Mouse (Mus musculus): ENCODE results near the gene Aagab.

Aagab gene

DNA sequence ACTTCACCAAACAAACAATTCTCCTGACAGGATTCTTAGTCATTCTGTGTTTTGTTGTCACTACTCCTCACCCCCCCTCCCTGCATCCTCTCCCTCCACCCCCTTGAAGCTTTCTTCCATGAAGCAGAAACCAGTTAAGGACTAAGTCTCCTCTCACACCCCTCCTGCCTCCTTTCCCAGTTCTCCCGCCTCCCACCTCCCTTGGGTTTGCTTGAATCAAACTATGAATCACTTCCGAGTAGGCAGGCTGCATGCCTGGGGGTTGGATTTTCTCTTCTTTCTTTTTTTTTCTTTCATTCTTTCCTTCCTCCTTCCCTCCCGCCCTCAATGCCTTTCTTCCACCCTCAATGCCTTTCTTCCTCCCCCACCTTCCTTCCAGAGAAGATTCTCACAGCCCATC lies 75.2 kb downstream of the Aagab start:
- no peak for DNase-seq

- DNase-seq, result no peak
Measured at GRCm38 (mm10) chr9:63678076-63678475, 75.6 kb downstream of the Aagab start.

DNA sequence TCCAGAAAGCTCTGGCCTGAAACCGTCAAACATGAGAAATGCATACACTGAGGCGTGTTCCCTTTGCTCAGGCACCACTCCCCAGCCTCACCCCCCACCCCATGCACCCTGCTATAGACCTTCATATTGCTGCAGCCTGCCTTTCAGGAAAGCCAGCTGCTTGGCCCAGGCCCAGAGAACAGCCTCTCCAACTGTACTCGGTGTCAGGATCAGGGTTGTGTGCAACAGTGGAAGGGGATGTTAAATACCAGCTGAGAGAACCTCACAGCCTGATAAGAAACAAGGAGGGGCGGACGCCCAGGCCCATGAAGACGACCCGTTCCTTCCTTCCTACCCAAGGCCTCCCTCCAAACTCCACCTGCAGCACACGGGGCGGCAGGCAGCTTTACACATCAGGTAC lies 79.8 kb downstream of the Aagab start:
- DNase-seq, result no peak

DNA sequence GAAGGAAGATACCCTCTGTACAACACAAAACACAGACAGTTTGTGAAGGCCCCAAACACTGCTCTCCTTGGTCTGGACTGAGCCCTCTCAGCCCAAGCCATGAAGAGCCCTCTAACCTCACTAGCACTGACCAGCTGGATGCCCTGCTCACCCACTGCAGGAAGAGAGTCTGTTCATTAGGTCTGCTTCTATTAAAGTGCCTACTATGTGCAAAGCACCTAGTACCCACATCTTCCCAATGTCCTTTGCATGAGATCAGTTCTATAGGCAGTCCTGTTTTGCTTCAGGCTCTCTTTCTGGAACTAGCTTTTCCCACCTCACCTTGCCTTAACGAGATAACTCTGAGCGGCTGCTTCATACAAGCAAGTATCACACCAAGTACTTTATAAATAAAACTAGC lies 80.5 kb downstream of the Aagab start:
- DNase-seq, result no peak

DNA sequence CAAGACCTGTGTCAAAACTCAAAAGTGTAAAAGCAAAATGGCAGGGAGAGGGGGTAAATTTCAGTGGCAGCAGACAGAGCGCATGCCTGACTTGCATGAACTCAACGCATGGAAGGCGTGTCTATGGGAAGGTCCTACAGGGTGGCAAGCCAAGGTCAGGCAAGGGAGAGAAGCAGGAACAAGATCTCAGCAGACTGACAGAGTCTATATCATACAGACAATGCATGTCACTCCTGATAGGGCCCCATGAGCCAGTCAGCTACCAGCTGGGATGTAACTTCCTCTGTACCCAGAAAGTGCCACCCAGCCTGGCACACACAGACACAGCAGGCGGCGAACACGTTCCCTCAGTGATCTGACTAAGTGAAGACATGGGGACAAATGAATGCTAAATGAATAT lies 81.8 kb downstream of the Aagab start:
- DNase-seq, result no peak

- no peak for DNase-seq
Measured at GRCm38 (mm10) chr9:63685352-63685751, 82.9 kb downstream of the Aagab start.

GRCm38 (mm10) chr9:63687413-63688015 lies 85.1 kb downstream of the Aagab start:
- DNase-seq, result no peak

- no peak for DNase-seq
Measured at GRCm38 (mm10) chr9:63690511-63690910, 88.1 kb downstream of the Aagab start.

- no peak for DNase-seq
Measured at GRCm38 (mm10) chr9:63691960-63692359, 89.5 kb downstream of the Aagab start.

Data from spleen, adult 18-20 months (tissue).